Mouse (Mus musculus) midbrain, postnatal 0 days (tissue): Measurements from ENCODE around the gene Ankzf1. TPM values are rescaled to one million over a fixed set of nuclear protein-coding genes. Genes with fewer than 3 reads are reported as not detected.

Experiments
- ATAC-seq: fragments of 200-750 bp; cut with Nextera tagmentation; 2 replicates; pipeline ENCODE4 v1.8.0; 2017; ENCODE audit warnings: moderate number of reproducible peaks, mild to moderate bottlenecking, moderate TSS enrichment, moderate library complexity; ENCODE audit not compliant: low FRiP score
- DNase-seq: peaks from one replicate; pipeline ENCODE4 v3.0.0-alpha.2; 2015; ENCODE audit warnings: low spot score
- H3K27ac ChIP-seq: fragments of 300-500 bp; sonication (generic); 2 replicates; pipeline ENCODE4 v1.5.1; 2014; ENCODE audit warnings: low read depth, mild to moderate bottlenecking, low read length, mixed read lengths
- H3K27me3 ChIP-seq: fragments of 300-500 bp; sonication (generic); 2 replicates; pipeline ENCODE4 v1.6.1; 2014; ENCODE audit warnings: low read length, control low read depth, mixed read lengths; ENCODE audit not compliant: insufficient read depth
- H3K36me3 ChIP-seq: fragments of 300-500 bp; sonication (generic); 2 replicates; pipeline ENCODE4 v1.6.1; 2014; ENCODE audit warnings: low read length, control low read depth, mixed read lengths; ENCODE audit not compliant: insufficient read depth
- H3K4me1 ChIP-seq: fragments of 300-500 bp; sonication (generic); 2 replicates; pipeline ENCODE4 v1.6.1; 2014; ENCODE audit warnings: mild to moderate bottlenecking, control low read depth, antibody characterized with exemption, low read length, mixed read lengths; ENCODE audit not compliant: insufficient read depth
- H3K4me2 ChIP-seq: fragments of 300-500 bp; sonication (generic); 2 replicates; pipeline ENCODE4 v1.6.1; 2014; ENCODE audit warnings: low read depth, mild to moderate bottlenecking, low read length, mixed read lengths; ENCODE audit not compliant: poor library complexity, severe bottlenecking
- H3K4me3 ChIP-seq: fragments of 300-500 bp; sonication (generic); 2 replicates; pipeline ENCODE4 v1.5.1; 2014; ENCODE audit warnings: low read depth, mild to moderate bottlenecking, low read length, moderate library complexity
- H3K9ac ChIP-seq: fragments of 300-500 bp; sonication (generic); replicated peaks from 2 replicates; pipeline ENCODE4 v1.6.1; 2014; ENCODE audit warnings: mild to moderate bottlenecking, low read length, moderate library complexity, mixed read lengths; ENCODE audit not compliant: poor library complexity, severe bottlenecking
- H3K9me3 ChIP-seq: fragments of 300-500 bp; sonication (generic); 2 replicates; pipeline ENCODE4 v1.6.1; 2016; ENCODE audit warnings: low read length, control low read depth
- CTCF ChIP-seq: IDR thresholded peaks from 2 replicates; pipeline ENCODE4 v1.5.1; 2016; ENCODE audit warnings: antibody characterized with exemption, mild to moderate bottlenecking
- WGBS: fragments of 180-500 bp; shearing (Covaris S2); extraction: QIAGEN DNeasy Blood & Tissue Kit; methylation state at CpG from one replicate; pipeline ENCODE4 v1.1.7; 2014; 5-methylcytosine and 5-hydroxymethylcytosine counted together
- polyA plus RNA-seq: library from polyadenylated mRNA; unstranded; fragments of >200 nt; fragmentation: Nextera tagmentation; extraction: Ambion mirVana; gene quantifications from 2 replicates; pipeline ENCODE4 v1.2.1, GENCODE M21; 2015
- total RNA-seq: library from RNA; depleted of rRNA; stranded (reverse); fragments of >200 nt; gene quantifications from 2 replicates; pipeline ENCODE4 v1.2.3, GENCODE M21; 2014

The Ankzf1 gene
- total and polyA plus RNA-seq, 2 experiments from 2014 or later: 15.7 to 20.1 TPM

GRCm38 (mm10) chr1:75217893-75218226, 25.9 kb downstream of the Ankzf1 start:
- DNase-seq: no peak
- Histone ChIP-seq H3K27me3 (peaks cover 12% of the 10 kb centered on the region), H3K4me3 (peak overlapping the region; percentile 61), H3K4me1 (0 out of 2 replicates have a peak, but pooled peaks cover 4% of the 10 kb centered on the region), H3K36me3 (peaks cover 19% of the 10 kb centered on the region), H3K9me3 (no peaks in the 10 kb centered on the region), H3K4me2 (peak overlapping the region; percentile 99), H3K9ac (peak overlapping the region; percentile 73; the same call in 1 of the 2 replicates), H3K27ac (no peak overlapping the region)
- no peak for TF ChIP-seq CTCF
- 5% methylated on average over 6 of the region's 6 CpGs for WGBS
- ATAC-seq: no peak

DNA sequence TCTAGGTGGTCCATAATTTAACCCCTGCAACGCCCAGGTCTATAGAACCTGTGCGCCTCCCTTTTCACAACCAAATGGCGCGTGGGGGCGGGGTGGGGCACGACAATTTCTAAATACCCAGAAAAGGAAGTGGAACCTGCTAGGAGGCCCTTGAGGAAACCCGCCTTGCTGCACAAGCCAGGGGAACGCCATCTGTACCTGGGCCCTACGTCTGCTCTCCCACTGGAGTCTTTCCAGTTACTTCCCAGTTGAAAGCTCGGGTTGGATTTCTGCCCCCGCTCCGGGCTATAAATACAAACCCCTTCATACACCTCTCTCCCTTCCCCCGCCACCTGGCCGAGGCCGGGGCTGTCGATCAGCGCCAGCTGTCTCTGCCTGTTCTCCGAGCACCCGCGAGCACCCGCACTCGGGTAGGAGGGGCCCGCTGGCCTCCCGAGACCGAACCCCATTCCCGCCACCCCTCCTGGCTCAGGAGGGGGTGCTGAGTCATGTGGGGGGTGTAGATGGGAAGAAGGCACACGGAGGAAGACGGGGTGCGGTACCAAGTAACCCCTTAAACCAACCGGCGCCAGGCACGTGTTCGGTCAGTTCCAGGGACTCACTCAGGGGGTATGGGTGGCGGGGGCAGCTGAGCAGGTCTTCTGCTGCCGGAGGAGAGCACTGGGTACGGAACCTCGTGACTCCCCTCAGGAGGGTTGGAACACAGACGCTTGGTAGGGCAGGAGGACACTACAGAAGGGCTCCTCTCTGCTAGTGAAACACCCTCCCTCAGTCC, 26.5 kb downstream of the Ankzf1 start:
- peak; percentile 32; the same call in 1 of the 2 replicates for ATAC-seq
- no peak overlapping the region for H3K27ac ChIP-seq

DNA sequence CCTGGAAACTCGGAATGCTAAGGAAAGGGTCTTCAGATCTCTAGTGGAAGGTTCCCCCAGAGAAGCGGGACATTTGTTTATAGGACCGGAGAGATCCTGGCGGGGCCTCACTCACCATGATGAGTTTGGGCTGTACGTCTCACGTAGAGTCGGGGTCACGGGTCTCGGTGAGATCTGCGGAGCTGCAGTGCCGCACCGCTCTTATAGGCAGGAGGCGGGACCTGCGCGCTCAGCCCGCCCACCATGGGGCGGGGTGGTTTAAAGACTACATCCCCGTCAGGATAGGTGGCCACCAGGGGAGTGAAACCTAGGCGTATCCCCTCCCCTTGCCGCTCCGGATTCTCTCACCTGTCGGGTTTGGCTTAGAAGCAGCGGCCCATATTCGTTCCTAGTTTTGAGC, 27.1 kb downstream of the Ankzf1 start:
- TF ChIP-seq CTCF: peak; percentile 45
- DNase-seq: peak; percentile 87
- H3K27me3 ChIP-seq: peaks cover 12% of the 10 kb centered on the region

More for the DNA sequence above, 26.5 kb downstream of the Ankzf1 start:
- 2% methylated on average over 38 of the region's 38 CpGs for WGBS
- peaks cover 18% of the 10 kb centered on the region for H3K36me3 ChIP-seq
- 0 out of 2 replicates have a peak, but pooled peaks cover 4% of the 10 kb centered on the region for H3K4me1 ChIP-seq
- peak overlapping the region; percentile 73 for H3K9ac ChIP-seq
- no peaks in the 10 kb centered on the region for H3K9me3 ChIP-seq
- H3K4me3 ChIP-seq: peak overlapping the region; percentile 61
- H3K27me3 ChIP-seq: peaks cover 12% of the 10 kb centered on the region
- H3K4me2 ChIP-seq: peak overlapping the region; percentile 99
- no peak for TF ChIP-seq CTCF
- DNase-seq: no peak

GRCm38 (mm10) chr1:75219531-75219930, 27.6 kb downstream of the Ankzf1 start, which contains the start of gene Tuba4a:
Tuba4a (minus strand) TSS chr1:75219865.
- ATAC-seq (peak; percentile 60), DNase-seq (peak; percentile 31)
- H3K27ac ChIP-seq: no peak within 1 kb of the TSS
- H3K4me3 ChIP-seq: peak within 1 kb of the TSS; percentile 61
- TF ChIP-seq CTCF: peak; percentile 39; the same call in 1 of the 2 replicates
- H3K4me2 ChIP-seq: peak within 1 kb of the TSS; percentile 99
- H3K27me3 ChIP-seq: peaks cover 12% of the 10 kb centered on the region
- peak within 1 kb of the TSS; percentile 73 for H3K9ac ChIP-seq
- H3K36me3 ChIP-seq: peaks cover 7% of the 10 kb centered on the region; the same call in 1 of the 2 replicates
- WGBS: 1% methylated on average over 31 of the region's 34 CpGs
- no peaks in the 10 kb centered on the region for H3K9me3 ChIP-seq
- H3K4me1 ChIP-seq: 0 out of 2 replicates have a peak, but pooled peaks cover 4% of the 10 kb centered on the region

More for the DNA sequence above, 27.1 kb downstream of the Ankzf1 start:
- Histone ChIP-seq H3K4me2 (peak overlapping the region; percentile 99), H3K9ac (peak overlapping the region; percentile 73), H3K9me3 (no peaks in the 10 kb centered on the region), H3K4me1 (0 out of 2 replicates have a peak, but pooled peaks cover 4% of the 10 kb centered on the region), H3K4me3 (peak overlapping the region; percentile 61), H3K36me3 (peaks cover 11% of the 10 kb centered on the region; the same call in 1 of the 2 replicates), H3K27ac (no peak overlapping the region)
- WGBS: 0% methylated on average over 24 of the region's 24 CpGs
- ATAC-seq: peak; percentile 90

- TF ChIP-seq CTCF: no peak
- peaks cover 12% of the 10 kb centered on the region for H3K27me3 ChIP-seq
- 0 out of 2 replicates have a peak, but pooled peaks cover 4% of the 10 kb centered on the region for H3K4me1 ChIP-seq
Observed at GRCm38 (mm10) chr1:75221538-75221937, 29.6 kb downstream of the Ankzf1 start.

GRCm38 (mm10) chr1:75222926-75223325, 31.0 kb downstream of the Ankzf1 start:
- DNase-seq: no peak
- Histone ChIP-seq H3K4me2 (no peak overlapping the region), H3K27ac (no peak overlapping the region), H3K9ac (no peak overlapping the region), H3K9me3 (no peaks in the 10 kb centered on the region), H3K36me3 (no peaks in the 10 kb centered on the region), H3K4me1 (0 out of 2 replicates have a peak, but pooled peaks cover 4% of the 10 kb centered on the region), H3K27me3 (peaks cover 12% of the 10 kb centered on the region), H3K4me3 (no peak overlapping the region)
- WGBS: 76% methylated on average over 6 of the region's 6 CpGs
- no peak for ATAC-seq
- no peak for TF ChIP-seq CTCF

More at GRCm38 (mm10) chr1:75221538-75221937, 29.6 kb downstream of the Ankzf1 start:
- 86% methylated on average over 3 of the region's 3 CpGs for WGBS
- Histone ChIP-seq H3K4me3 (no peak overlapping the region), H3K4me2 (no peak overlapping the region), H3K9ac (no peak overlapping the region), H3K36me3 (no peaks in the 10 kb centered on the region), H3K9me3 (no peaks in the 10 kb centered on the region), H3K27ac (no peak overlapping the region)
- DNase-seq (no peak), ATAC-seq (no peak)
